Mouse (Mus musculus) lung, embryonic 14.5 days (tissue): ENCODE data around the gene Ankzf1. TPM values are rescaled to one million over a fixed set of nuclear protein-coding genes. Genes with fewer than 3 reads are reported as not detected.
A peak's percentile ranks its signal among the peaks of the same experiment; 100 is the strongest.

ENCODE experiments used
- ATAC-seq: fragments of 200-750 bp; cut with Nextera tagmentation; 2 replicates; pipeline ENCODE4 v1.8.0; 2017; ENCODE audit warnings: mild to moderate bottlenecking, moderate TSS enrichment, moderate library complexity; ENCODE audit not compliant: insufficient read depth
- DNase-seq: peaks from one replicate; pipeline ENCODE4 v3.0.0-alpha.2; 2015
- H3K27ac ChIP-seq: fragments of 300-500 bp; sonication (generic); 2 replicates; pipeline ENCODE4 v1.5.1; 2014; ENCODE audit warnings: low read depth, mild to moderate bottlenecking, moderate library complexity
- H3K27me3 ChIP-seq: fragments of 300-500 bp; sonication (generic); 2 replicates; pipeline ENCODE4 v1.6.1; 2014; ENCODE audit warnings: low read length, control low read depth; ENCODE audit not compliant: insufficient read depth
- H3K36me3 ChIP-seq: fragments of 300-500 bp; sonication (generic); 2 replicates; pipeline ENCODE4 v1.6.1; 2014; ENCODE audit warnings: control low read depth; ENCODE audit not compliant: insufficient read depth
- H3K4me1 ChIP-seq: fragments of 300-500 bp; sonication (generic); 2 replicates; pipeline ENCODE4 v1.6.1; 2014; ENCODE audit warnings: antibody characterized with exemption, control low read depth; ENCODE audit not compliant: insufficient read depth
- H3K4me2 ChIP-seq: fragments of 300-500 bp; sonication (generic); 2 replicates; pipeline ENCODE4 v1.6.1; 2014; ENCODE audit warnings: mild to moderate bottlenecking
- H3K4me3 ChIP-seq: fragments of 300-500 bp; sonication (generic); 2 replicates; pipeline ENCODE4 v1.5.1; 2014; ENCODE audit warnings: low read depth, low read length
- H3K9ac ChIP-seq: fragments of 300-500 bp; sonication (generic); 2 replicates; pipeline ENCODE4 v1.6.1; 2014
- H3K9me3 ChIP-seq: fragments of 300-500 bp; sonication (generic); 2 replicates; pipeline ENCODE4 v1.6.1; 2016; ENCODE audit warnings: low read depth, low read length, control low read depth
- CTCF ChIP-seq: IDR thresholded peaks from 2 replicates; pipeline ENCODE4 v1.5.1; 2016; ENCODE audit warnings: antibody characterized with exemption, low read depth
- WGBS: fragments of 180-500 bp; shearing (Covaris S2); extraction: QIAGEN DNeasy Blood & Tissue Kit; methylation state at CpG from one replicate; pipeline ENCODE4 v1.1.7; 2014; 5-methylcytosine and 5-hydroxymethylcytosine counted together
- polyA plus RNA-seq: library from polyadenylated mRNA; unstranded; fragments of >200 nt; fragmentation: Nextera tagmentation; extraction: Ambion mirVana; gene quantifications from 2 replicates; pipeline ENCODE4 v1.2.1, GENCODE M21; 2014

Gene Ankzf1
- polyA plus RNA-seq, 1 experiment from 2014 or later, result 16.5 TPM

- 11% methylated on average over 17 of the region's 17 CpGs for WGBS
- H3K27me3 ChIP-seq, result no peaks in the 10 kb centered on the region
- H3K9me3 ChIP-seq, result no peaks in the 10 kb centered on the region
- H3K27ac ChIP-seq, result no peak overlapping the region
- DNase-seq (no peak), ATAC-seq (peak; percentile 17; the same call in 1 of the 2 replicates)
- peak overlapping the region; percentile 72 for H3K4me2 ChIP-seq
- no peak for TF ChIP-seq CTCF
- peak overlapping the region; percentile 91 for H3K4me3 ChIP-seq
- peaks cover 4% of the 10 kb centered on the region; the same call in 1 of the 2 replicates for H3K4me1 ChIP-seq
- H3K36me3 ChIP-seq, result peaks cover 43% of the 10 kb centered on the region
- H3K9ac ChIP-seq, result peak overlapping the region; percentile 93
Measured at GRCm38 (mm10) chr1:75211141-75211708, 19.3 kb downstream of the Ankzf1 start.

- ATAC-seq, result no peak
- no peak for DNase-seq
Measured at GRCm38 (mm10) chr1:75212542-75212941, 20.6 kb downstream of the Ankzf1 start.

GRCm38 (mm10) chr1:75213096-75213495 is 21.1 kb downstream of the Ankzf1 start:
- no peak for TF ChIP-seq CTCF
- H3K27ac ChIP-seq, result no peak overlapping the region
- H3K4me1 ChIP-seq, result peaks cover 4% of the 10 kb centered on the region; the same call in 1 of the 2 replicates

More at GRCm38 (mm10) chr1:75212542-75212941, 20.6 kb downstream of the Ankzf1 start:
- Histone ChIP-seq H3K4me1 (peaks cover 4% of the 10 kb centered on the region; the same call in 1 of the 2 replicates), H3K36me3 (peaks cover 43% of the 10 kb centered on the region), H3K27me3 (peaks cover 4% of the 10 kb centered on the region; the same call in 1 of the 2 replicates), H3K9me3 (no peaks in the 10 kb centered on the region), H3K27ac (no peak overlapping the region), H3K9ac (no peak overlapping the region), H3K4me3 (no peak overlapping the region), H3K4me2 (0 out of 2 replicates have a peak overlapping the region, but pooled peaks have one; percentile 7)
- WGBS, result 71% methylated on average over 4 of the region's 4 CpGs
- TF ChIP-seq CTCF, result no peak

GRCm38 (mm10) chr1:75214442-75214841 is 22.5 kb downstream of the Ankzf1 start:
- Histone ChIP-seq H3K9ac (no peak overlapping the region), H3K4me1 (peaks cover 4% of the 10 kb centered on the region; the same call in 1 of the 2 replicates), H3K27ac (peak overlapping the region; percentile 54), H3K4me3 (no peak overlapping the region), H3K4me2 (no peak overlapping the region), H3K27me3 (peaks cover 21% of the 10 kb centered on the region), H3K9me3 (no peaks in the 10 kb centered on the region), H3K36me3 (peaks cover 43% of the 10 kb centered on the region)
- ATAC-seq, result no peak
- no peak for DNase-seq
- 59% methylated on average over 2 of the region's 2 CpGs for WGBS
- no peak for TF ChIP-seq CTCF

More at GRCm38 (mm10) chr1:75213096-75213495, 21.1 kb downstream of the Ankzf1 start:
- Histone ChIP-seq H3K4me3 (no peak overlapping the region), H3K27me3 (peaks cover 8% of the 10 kb centered on the region), H3K9me3 (no peaks in the 10 kb centered on the region), H3K9ac (no peak overlapping the region), H3K4me2 (0 out of 2 replicates have a peak overlapping the region, but pooled peaks have one; percentile 7), H3K36me3 (peaks cover 43% of the 10 kb centered on the region)
- no peak for ATAC-seq
- 85% methylated on average over 7 of the region's 7 CpGs for WGBS
- DNase-seq, result no peak

GRCm38 (mm10) chr1:75214886-75215285 is 22.9 kb downstream of the Ankzf1 start:
- Histone ChIP-seq H3K27me3 (peaks cover 26% of the 10 kb centered on the region), H3K4me1 (peaks cover 3% of the 10 kb centered on the region; the same call in 1 of the 2 replicates), H3K36me3 (peaks cover 43% of the 10 kb centered on the region), H3K4me3 (no peak overlapping the region), H3K9ac (no peak overlapping the region), H3K27ac (no peak overlapping the region), H3K4me2 (no peak overlapping the region), H3K9me3 (no peaks in the 10 kb centered on the region)
- 60% methylated on average over 5 of the region's 5 CpGs for WGBS
- ATAC-seq (no peak), DNase-seq (no peak)
- no peak for TF ChIP-seq CTCF

- Histone ChIP-seq H3K27ac (no peak overlapping the region), H3K4me3 (no peak overlapping the region), H3K27me3 (peaks cover 35% of the 10 kb centered on the region), H3K9ac (no peak overlapping the region), H3K36me3 (peaks cover 43% of the 10 kb centered on the region), H3K9me3 (no peaks in the 10 kb centered on the region), H3K4me2 (no peak overlapping the region), H3K4me1 (no peaks in the 10 kb centered on the region; the same call in 1 of the 2 replicates)
- DNase-seq, result no peak
- TF ChIP-seq CTCF, result no peak
- 92% methylated on average over 9 of the region's 9 CpGs for WGBS
- ATAC-seq, result no peak
Measured at GRCm38 (mm10) chr1:75215785-75216184, 23.8 kb downstream of the Ankzf1 start.

- Histone ChIP-seq H3K9me3 (no peaks in the 10 kb centered on the region), H3K4me1 (no peaks in the 10 kb centered on the region; the same call in 1 of the 2 replicates), H3K4me3 (peak overlapping the region; percentile 53; the same call in 1 of the 2 replicates), H3K27ac (no peak overlapping the region), H3K36me3 (peaks cover 40% of the 10 kb centered on the region), H3K27me3 (peaks cover 41% of the 10 kb centered on the region), H3K9ac (no peak overlapping the region), H3K4me2 (peak overlapping the region; percentile 99)
- no peak for TF ChIP-seq CTCF
- DNase-seq (no peak), ATAC-seq (no peak)
- 64% methylated on average over 13 of the region's 13 CpGs for WGBS
Measured at GRCm38 (mm10) chr1:75216797-75217585, 25.0 kb downstream of the Ankzf1 start.
